Mouse (Mus musculus) kidney, embryonic 16.5 days (tissue): ENCODE measurements around the gene Mob1a. TPM values are rescaled to one million over a fixed set of nuclear protein-coding genes. Genes with fewer than 3 reads are reported as not detected.
"Not testable (repeated sequence)": the region's sequence is repeated elsewhere in the genome, so short reads cannot be mapped to it uniquely, and the experiment has no call there.

Source experiments
- ATAC-seq: fragments of 200-750 bp; cut with Nextera tagmentation; 2 replicates; pipeline ENCODE4 v1.8.0; 2017; ENCODE audit warnings: moderate TSS enrichment; ENCODE audit not compliant: low FRiP score, low TSS enrichment
- H3K27ac ChIP-seq: fragments of 300-500 bp; sonication (generic); 2 replicates; pipeline ENCODE4 v1.5.1; 2014; ENCODE audit warnings: low read length
- H3K27me3 ChIP-seq: fragments of 300-500 bp; sonication (generic); 2 replicates; pipeline ENCODE4 v1.6.1; 2014; ENCODE audit warnings: low read length, control low read depth, mixed read lengths; ENCODE audit not compliant: insufficient read depth
- H3K36me3 ChIP-seq: fragments of 300-500 bp; sonication (generic); 2 replicates; pipeline ENCODE4 v1.6.1; 2014; ENCODE audit warnings: low read length, control low read depth, mixed read lengths; ENCODE audit not compliant: insufficient read depth
- H3K4me1 ChIP-seq: fragments of 300-500 bp; sonication (generic); 2 replicates; pipeline ENCODE4 v1.6.1; 2014; ENCODE audit warnings: low read length, control low read depth, mixed read lengths; ENCODE audit not compliant: insufficient read depth
- H3K4me2 ChIP-seq: fragments of 300-500 bp; sonication (generic); replicated peaks from 2 replicates; pipeline ENCODE4 v1.6.1; 2014; ENCODE audit warnings: low read depth, low read length
- H3K4me3 ChIP-seq: fragments of 300-500 bp; sonication (generic); 2 replicates; pipeline ENCODE4 v1.5.1; 2014; ENCODE audit warnings: mild to moderate bottlenecking, low read length
- H3K9ac ChIP-seq: fragments of 300-500 bp; sonication (generic); replicated peaks from 2 replicates; pipeline ENCODE4 v1.6.1; 2014; ENCODE audit warnings: low read length
- H3K9me3 ChIP-seq: fragments of 300-500 bp; sonication (generic); 2 replicates; pipeline ENCODE4 v1.6.1; 2016; ENCODE audit warnings: low read length, control low read depth
- WGBS: fragments of 180-500 bp; shearing (Covaris S2); extraction: QIAGEN DNeasy Blood & Tissue Kit; methylation state at CpG from one replicate; pipeline ENCODE4 v1.1.7; 2014; 5-methylcytosine and 5-hydroxymethylcytosine counted together
- polyA plus RNA-seq: library from polyadenylated mRNA; unstranded; fragments of >200 nt; fragmentation: Nextera tagmentation; extraction: Ambion mirVana; gene quantifications from 2 replicates; pipeline ENCODE4 v1.2.1, GENCODE M21; 2015

The Mob1a gene
- polyA plus RNA-seq, 1 experiment from 2014 or later = 73.8 TPM

- Histone ChIP-seq H3K4me2 (no peak overlapping the region), H3K36me3 (peaks cover 25% of the 10 kb centered on the region), H3K9me3 (no peaks in the 10 kb centered on the region), H3K27ac (no peak overlapping the region), H3K27me3 (no peaks in the 10 kb centered on the region), H3K4me3 (no peak overlapping the region), H3K4me1 (peaks cover 11% of the 10 kb centered on the region), H3K9ac (no peak overlapping the region)
- no peak for ATAC-seq
- WGBS = 96% methylated on average over 3 of the region's 3 CpGs
Observed at GRCm38 (mm10) chr6:83327591-83328190, 1.9 kb downstream of the Mob1a start.

GRCm38 (mm10) chr6:83341387-83341786 lies 15.6 kb downstream of the Mob1a start:
- Histone ChIP-seq H3K36me3 (peaks cover 38% of the 10 kb centered on the region), H3K4me2 (no peak overlapping the region), H3K27ac (no peak overlapping the region), H3K4me1 (no peaks in the 10 kb centered on the region), H3K9ac (no peak overlapping the region), H3K9me3 (no peaks in the 10 kb centered on the region), H3K4me3 (no peak overlapping the region), H3K27me3 (no peaks in the 10 kb centered on the region)
- ATAC-seq = no peak
- 83% methylated on average over 3 of the region's 3 CpGs for WGBS

- 100% methylated on average over 2 of the region's 2 CpGs for WGBS
Observed at GRCm38 (mm10) chr6:83342957-83343356, 17.1 kb downstream of the Mob1a start.

GRCm38 (mm10) chr6:83345285-83345684 lies 19.5 kb downstream of the Mob1a start:
- not testable (repeated sequence) for H3K4me3 ChIP-seq, ATAC-seq, H3K4me2 ChIP-seq, H3K9ac ChIP-seq, H3K27ac ChIP-seq, H3K27me3 ChIP-seq, H3K9me3 ChIP-seq
- 89% methylated on average over 8 of the region's 8 CpGs for WGBS
- peaks cover 12% of the 10 kb centered on the region for H3K4me1 ChIP-seq
- H3K36me3 ChIP-seq = peaks cover 14% of the 10 kb centered on the region

More at GRCm38 (mm10) chr6:83342957-83343356, 17.1 kb downstream of the Mob1a start:
- no peak overlapping the region for H3K4me2 ChIP-seq
- H3K9me3 ChIP-seq = no peaks in the 10 kb centered on the region
- no peak overlapping the region for H3K9ac ChIP-seq
- H3K27ac ChIP-seq = no peak overlapping the region
- H3K36me3 ChIP-seq = peaks cover 31% of the 10 kb centered on the region
- ATAC-seq = no peak
- no peaks in the 10 kb centered on the region for H3K27me3 ChIP-seq
- H3K4me3 ChIP-seq = no peak overlapping the region
- H3K4me1 ChIP-seq = no peaks in the 10 kb centered on the region

- Histone ChIP-seq H3K36me3 (peaks cover 3% of the 10 kb centered on the region), H3K9ac (no peak overlapping the region), H3K4me1 (peaks cover 13% of the 10 kb centered on the region), H3K4me3 (no peak overlapping the region), H3K27ac (no peak overlapping the region), H3K4me2 (no peak overlapping the region), H3K9me3 (no peaks in the 10 kb centered on the region), H3K27me3 (no peaks in the 10 kb centered on the region)
- no peak for ATAC-seq
- WGBS = 87% methylated on average over 3 of the region's 3 CpGs
Observed at GRCm38 (mm10) chr6:83347916-83348315, 22.1 kb downstream of the Mob1a start.

GRCm38 (mm10) chr6:83348873-83349272 lies 23.1 kb downstream of the Mob1a start, which contains the start of gene Bola3:
Bola3 (plus strand) TSS chr6:83349147.
- peaks cover 13% of the 10 kb centered on the region for H3K4me1 ChIP-seq
- peak within 1 kb of the TSS; percentile 80 for H3K4me2 ChIP-seq
- WGBS = 27% methylated on average over 6 of the region's 6 CpGs
- H3K9me3 ChIP-seq = no peaks in the 10 kb centered on the region
- ATAC-seq = peak; percentile 60; the same call in 1 of the 2 replicates
- no peaks in the 10 kb centered on the region for H3K27me3 ChIP-seq
- peak within 1 kb of the TSS; percentile 93 for H3K9ac ChIP-seq
- no peak within 1 kb of the TSS for H3K27ac ChIP-seq
- peak within 1 kb of the TSS; percentile 78 for H3K4me3 ChIP-seq
- H3K36me3 ChIP-seq = peaks cover 9% of the 10 kb centered on the region; the same call in 1 of the 2 replicates

GRCm38 (mm10) chr6:83349274-83349958 lies 23.6 kb downstream of the Mob1a start:
- Histone ChIP-seq H3K4me2 (peak overlapping the region; percentile 80), H3K9me3 (no peaks in the 10 kb centered on the region), H3K9ac (peak overlapping the region; percentile 93), H3K4me1 (peaks cover 13% of the 10 kb centered on the region), H3K4me3 (peak overlapping the region; percentile 78), H3K36me3 (peaks cover 13% of the 10 kb centered on the region; the same call in 1 of the 2 replicates), H3K27ac (no peak overlapping the region), H3K27me3 (no peaks in the 10 kb centered on the region)
- peak; percentile 96 for ATAC-seq
- WGBS = under 1% methylated on average over 53 of the region's 53 CpGs

- Histone ChIP-seq H3K4me2 (peak overlapping the region; percentile 80), H3K9me3 (no peaks in the 10 kb centered on the region), H3K36me3 (peaks cover 15% of the 10 kb centered on the region; the same call in 1 of the 2 replicates), H3K27me3 (no peaks in the 10 kb centered on the region), H3K4me1 (peaks cover 13% of the 10 kb centered on the region), H3K27ac (no peak overlapping the region), H3K9ac (peak overlapping the region; percentile 93), H3K4me3 (peak overlapping the region; percentile 78)
- ATAC-seq = no peak
- 85% methylated on average over 7 of the region's 7 CpGs for WGBS
Observed at GRCm38 (mm10) chr6:83350172-83350571, 24.4 kb downstream of the Mob1a start.

GRCm38 (mm10) chr6:83350851-83351405 lies 25.1 kb downstream of the Mob1a start:
- 90% methylated on average over 16 of the region's 16 CpGs for WGBS
- no peaks in the 10 kb centered on the region for H3K9me3 ChIP-seq
- ATAC-seq = no peak
- no peak overlapping the region for H3K4me2 ChIP-seq
- H3K4me3 ChIP-seq = no peak overlapping the region
- peak overlapping the region; percentile 93; the same call in 1 of the 2 replicates for H3K9ac ChIP-seq
- H3K36me3 ChIP-seq = peaks cover 15% of the 10 kb centered on the region; the same call in 1 of the 2 replicates
- H3K27me3 ChIP-seq = no peaks in the 10 kb centered on the region
- H3K4me1 ChIP-seq = peaks cover 13% of the 10 kb centered on the region
- H3K27ac ChIP-seq = no peak overlapping the region
